7 mouse cellular contexts compared by ENCODE assay signal in genomic region chr2:113807640-113808039, GRCm38 (mm10). TPM values are rescaled to one million over a fixed set of nuclear protein-coding genes. Genes with fewer than 3 reads are reported as not detected.
DNase-seq lines count a peak whose midpoint lies in the region.

No protein-coding gene starts in this region.

- DNase-seq in right cerebral cortex, postnatal 14 days = peak; percentile 75
- no peak for DNase-seq in right cerebral cortex, adult 18-20 months
- DNase-seq in adipocyte (ENCODE audit: low spot score) = peak; percentile 86
- peak; percentile 87 to 92 for DNase-seq in cerebellum, postnatal 10 days
- peak; percentile 67 to 77 for DNase-seq in heart, postnatal 14 days
- DNase-seq in lung, adult 18-20 months = peak; percentile 22 to 43
- DNase-seq in retina, postnatal 7 days (ENCODE audit: low read depth, low spot score) = peak; percentile 35

- intact Hi-C loops in heart, postnatal 14 days (cut with DNase I) = loop anchor here (5.0 to 10.0 kb wide), 3 partner anchors 270 to 503 kb away; no protein-coding TSS in a partner anchor

RNA-seq across cellular contexts. Expression of gene Scg5, which starts 21.3 kb away (rescaled TPM):
- total RNA-seq in heart, postnatal 14 days (2021) = under 1 TPM in 1 of 2 experiments, not detected in 1; 0.24 TPM

RNA-seq across cellular contexts. Expression of gene Arhgap11a, which starts 40.8 kb away (rescaled TPM):
- 1 to 10 TPM; 4.3 to 6.3 TPM for total RNA-seq in heart, postnatal 14 days (2021)

RNA-seq across cellular contexts. Expression of gene Grem1, which starts 49.2 kb away (rescaled TPM):
- total RNA-seq in heart, postnatal 14 days (2021) = not detected
